Mouse (Mus musculus) erythroblast, embryonic 14.5 days (primary cell): Measurements from ENCODE around the gene Lhx3.

Experiments used
- GATA1 ChIP-seq: IDR thresholded peaks from 2 replicates; pipeline ENCODE4 v1.6.1; 2012; ENCODE audit warnings: low read length, inconsistent platforms, mixed read lengths
- TAL1 ChIP-seq: IDR thresholded peaks from 3 replicates; pipeline ENCODE4 v1.6.1; 2012; ENCODE audit warnings: low read length, inconsistent platforms, mixed read lengths

DNA sequence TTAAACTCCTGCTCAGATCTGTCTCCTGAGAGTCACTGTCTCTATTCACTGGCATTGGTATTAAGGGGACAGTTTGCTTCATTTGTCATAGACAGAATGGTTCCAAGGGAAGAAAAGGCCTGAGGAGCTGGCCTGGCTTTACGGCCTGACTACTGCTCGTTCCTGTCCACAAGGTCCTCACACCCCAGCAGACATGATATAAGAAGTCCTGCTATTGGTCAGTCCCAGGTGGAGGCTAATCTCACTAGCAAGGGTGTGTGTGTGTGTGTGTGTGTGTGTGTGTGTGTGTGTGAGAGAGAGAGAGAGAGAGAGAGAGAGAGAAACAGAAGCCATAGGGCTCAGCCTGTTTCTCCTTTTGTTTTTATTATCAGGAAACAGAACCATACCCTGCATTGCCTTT is 30.9 kb downstream of the Lhx3 start:
- TF ChIP-seq GATA1 (no peak), TAL1 (no peak)
